Mouse (Mus musculus) erythroblast, embryonic 14.5 days (primary cell): ENCODE results near the gene Tchp. TPM values are rescaled to one million over a fixed set of nuclear protein-coding genes. Genes with fewer than 3 reads are reported as not detected.
A peak's percentile ranks its signal among the peaks of the same experiment; 100 is the strongest.

Experiments used
- H3K27me3 ChIP-seq: 2 replicates; pipeline ENCODE4 v1.6.1; 2012; ENCODE audit warnings: inconsistent platforms; ENCODE audit not compliant: control insufficient read depth
- H3K36me3 ChIP-seq: 2 replicates; pipeline ENCODE4 v1.6.1; 2012; ENCODE audit warnings: mild to moderate bottlenecking, inconsistent platforms; ENCODE audit not compliant: control insufficient read depth
- H3K4me1 ChIP-seq: 2 replicates; pipeline ENCODE4 v1.6.1; 2012; ENCODE audit warnings: inconsistent platforms; ENCODE audit not compliant: control insufficient read depth
- H3K4me3 ChIP-seq: replicated peaks from 2 replicates; pipeline ENCODE3; 2012; ENCODE audit warnings: moderate library complexity, mild to moderate bottlenecking, inconsistent platforms
- H3K9me3 ChIP-seq: 2 replicates; pipeline ENCODE4 v1.6.1; 2012; ENCODE audit warnings: low read length, inconsistent platforms, mixed read lengths; ENCODE audit not compliant: control insufficient read depth
- GATA1 ChIP-seq: IDR thresholded peaks from 2 replicates; pipeline ENCODE4 v1.6.1; 2012; ENCODE audit warnings: low read length, inconsistent platforms, mixed read lengths
- TAL1 ChIP-seq: IDR thresholded peaks from 3 replicates; pipeline ENCODE4 v1.6.1; 2012; ENCODE audit warnings: low read length, inconsistent platforms, mixed read lengths
- polyA plus RNA-seq: library from polyadenylated mRNA; stranded (reverse); fragments of >175 nt; gene quantifications from 2 replicates; pipeline ENCODE4 v1.2.3, GENCODE M21; 2012

The Tchp gene
- 1.1 and 1.2 TPM in 2 replicates for polyA plus RNA-seq

- peaks cover 34% of the 10 kb centered on the region for H3K4me1 ChIP-seq
- no peaks in the 10 kb centered on the region for H3K27me3 ChIP-seq
- peaks cover 29% of the 10 kb centered on the region for H3K36me3 ChIP-seq
- H3K4me3 ChIP-seq: peak within 1 kb of the TSS; percentile 78
- H3K9me3 ChIP-seq: no peaks in the 10 kb centered on the region
- no peak for TF ChIP-seq TAL1
- no peak for TF ChIP-seq GATA1
Measured at GRCm38 (mm10) chr5:114707265-114708068, at the start of gene Tchp. Tchp (plus strand) TSS chr5:114707760.

DNA sequence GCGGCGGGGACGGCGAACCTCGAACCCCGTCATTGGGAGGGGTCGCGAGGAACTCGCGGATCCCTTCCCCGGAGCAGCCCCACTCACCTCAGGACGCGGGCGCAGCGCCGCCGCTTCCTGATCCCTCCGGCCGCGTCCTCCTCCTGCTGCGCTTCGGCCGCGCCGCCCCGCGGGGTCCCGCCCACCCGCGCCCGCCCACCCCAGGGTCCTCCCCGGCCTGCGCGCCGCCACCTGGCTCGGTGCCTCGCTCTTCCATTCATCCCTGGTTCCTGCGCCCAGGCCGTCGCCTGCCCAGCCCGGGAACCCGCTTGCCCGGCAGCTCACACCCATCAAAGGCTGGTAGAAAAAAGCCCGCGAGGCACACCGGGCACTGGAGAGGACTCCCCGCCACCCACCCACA lies 49.3 kb upstream of the Tchp start, which contains the start of gene Trpv4:
TSS of gene Trpv4 (minus strand) at position 167 of the 400 bp plus-strand sequence.
- no peaks in the 10 kb centered on the region for H3K9me3 ChIP-seq
- peak within 1 kb of the TSS; percentile 13 for H3K4me3 ChIP-seq
- H3K27me3 ChIP-seq: peaks cover 57% of the 10 kb centered on the region
- H3K36me3 ChIP-seq: no peaks in the 10 kb centered on the region
- no peak for TF ChIP-seq GATA1
- no peak for TF ChIP-seq TAL1
- H3K4me1 ChIP-seq: no peaks in the 10 kb centered on the region

- Histone ChIP-seq H3K4me1 (peaks cover 1% of the 10 kb centered on the region; the same call in 1 of the 2 replicates), H3K36me3 (no peaks in the 10 kb centered on the region), H3K9me3 (no peaks in the 10 kb centered on the region), H3K4me3 (no peak overlapping the region), H3K27me3 (peaks cover 51% of the 10 kb centered on the region)
- TF ChIP-seq GATA1 (no peak), TAL1 (no peak)
Measured at GRCm38 (mm10) chr5:114661029-114661428, 46.5 kb upstream of the Tchp start.

DNA sequence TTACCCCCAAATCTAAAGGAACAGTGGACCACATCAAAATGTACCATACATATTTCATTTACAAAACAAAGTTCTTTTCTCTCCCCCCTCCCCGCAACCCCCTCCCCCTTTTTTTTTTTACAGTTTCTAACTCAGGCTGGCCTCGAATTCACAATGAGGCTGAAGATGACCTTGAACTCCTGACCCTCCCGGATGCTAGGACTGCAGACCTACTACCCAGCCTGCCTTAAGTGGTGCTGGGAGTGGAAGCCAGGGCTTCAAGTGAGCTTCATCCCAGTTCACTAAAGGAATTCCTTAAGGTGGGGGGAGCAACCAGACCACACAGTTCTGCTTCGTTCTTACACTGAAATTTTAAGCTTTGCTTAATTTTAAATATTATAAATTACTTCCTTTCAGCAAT lies 43.4 kb upstream of the Tchp start:
- Histone ChIP-seq H3K9me3 (no peaks in the 10 kb centered on the region), H3K4me3 (no peak overlapping the region), H3K36me3 (peaks cover 3% of the 10 kb centered on the region; the same call in 1 of the 2 replicates), H3K27me3 (peaks cover 21% of the 10 kb centered on the region), H3K4me1 (peaks cover 15% of the 10 kb centered on the region)
- no peak for TF ChIP-seq TAL1
- no peak for TF ChIP-seq GATA1

- TF ChIP-seq GATA1 (no peak), TAL1 (no peak)
- peaks cover 15% of the 10 kb centered on the region for H3K4me1 ChIP-seq
- H3K4me3 ChIP-seq: no peak overlapping the region
- H3K9me3 ChIP-seq: no peaks in the 10 kb centered on the region
- H3K27me3 ChIP-seq: peaks cover 15% of the 10 kb centered on the region
- H3K36me3 ChIP-seq: peaks cover 3% of the 10 kb centered on the region; the same call in 1 of the 2 replicates
Measured at GRCm38 (mm10) chr5:114664750-114665149, 42.8 kb upstream of the Tchp start.

DNA sequence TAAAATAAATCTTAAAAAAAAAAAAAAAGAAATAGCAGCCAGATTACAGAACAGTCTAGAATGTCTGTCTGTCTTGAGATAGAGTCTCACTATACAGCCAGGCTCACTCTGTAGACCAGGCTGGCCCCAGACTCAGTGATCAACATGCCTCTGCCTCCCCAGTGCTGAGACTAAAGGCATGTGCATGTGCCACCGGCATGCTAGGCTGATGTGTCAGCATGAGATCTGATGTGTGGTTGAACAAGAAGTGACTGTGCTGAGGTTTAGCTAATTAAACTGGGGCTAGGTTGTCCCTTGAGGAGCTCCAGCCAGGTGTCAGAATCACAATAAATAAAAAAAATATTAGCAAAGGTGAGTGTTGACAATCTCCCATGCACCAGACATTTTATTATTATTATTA lies 40.9 kb upstream of the Tchp start:
- H3K9me3 ChIP-seq: no peaks in the 10 kb centered on the region
- peaks cover 15% of the 10 kb centered on the region for H3K4me1 ChIP-seq
- no peak overlapping the region for H3K4me3 ChIP-seq
- TF ChIP-seq TAL1: no peak
- TF ChIP-seq GATA1: no peak
- H3K36me3 ChIP-seq: peaks cover 12% of the 10 kb centered on the region
- H3K27me3 ChIP-seq: peaks cover under 1% of the 10 kb centered on the region

- Histone ChIP-seq H3K27me3 (no peaks in the 10 kb centered on the region), H3K4me3 (peak overlapping the region; percentile 59)
- TF ChIP-seq GATA1 (no peak), TAL1 (no peak)
Measured at GRCm38 (mm10) chr5:114667228-114667856, 40.2 kb upstream of the Tchp start.

DNA sequence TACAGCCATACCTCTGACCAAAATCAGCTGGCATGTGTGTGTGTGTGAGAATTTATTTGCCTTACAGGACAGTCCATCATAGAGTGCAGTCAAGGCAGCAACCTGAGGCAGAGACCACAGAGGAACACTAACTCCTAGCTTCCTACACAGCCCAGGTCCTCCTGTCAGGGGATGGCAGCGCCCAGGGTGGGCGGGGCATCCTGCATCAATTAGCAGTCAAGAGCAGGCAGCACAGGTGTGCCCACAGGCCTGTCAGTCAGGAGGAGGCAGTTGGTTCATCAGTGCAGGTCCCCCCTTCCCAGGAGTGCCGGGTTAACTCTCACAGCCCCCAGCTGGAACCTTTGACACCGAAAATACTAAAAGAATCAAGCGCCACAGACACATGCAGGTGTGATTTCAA lies 38.5 kb upstream of the Tchp start:
- no peaks in the 10 kb centered on the region for H3K9me3 ChIP-seq
- H3K36me3 ChIP-seq: peaks cover 24% of the 10 kb centered on the region
- no peak for TF ChIP-seq GATA1
- no peak for TF ChIP-seq TAL1
- H3K4me3 ChIP-seq: no peak overlapping the region
- no peaks in the 10 kb centered on the region for H3K27me3 ChIP-seq
- H3K4me1 ChIP-seq: peaks cover 15% of the 10 kb centered on the region

More at GRCm38 (mm10) chr5:114667228-114667856, 40.2 kb upstream of the Tchp start:
- peaks cover 15% of the 10 kb centered on the region for H3K4me1 ChIP-seq
- H3K36me3 ChIP-seq: peaks cover 12% of the 10 kb centered on the region
- no peaks in the 10 kb centered on the region for H3K9me3 ChIP-seq

DNA sequence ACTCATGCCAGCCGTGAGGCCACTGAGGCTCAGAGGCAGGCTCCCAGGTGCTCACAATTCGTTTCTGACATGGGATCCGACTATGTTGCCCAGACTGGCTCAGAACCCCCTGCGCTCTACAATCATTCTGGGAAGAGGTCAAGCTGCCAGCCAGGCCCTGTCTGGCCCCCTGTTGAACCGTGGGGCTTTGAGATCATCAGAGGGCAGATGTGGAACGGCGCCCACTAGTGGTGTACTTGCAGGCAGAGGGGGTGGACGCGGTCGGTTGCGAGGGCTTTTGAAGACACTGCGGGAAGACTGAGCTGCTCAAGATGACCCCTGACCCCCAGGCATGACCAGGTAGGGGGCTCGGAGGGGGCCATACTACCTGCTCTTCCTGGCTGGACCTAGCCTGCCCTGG lies 34.4 kb upstream of the Tchp start:
- Histone ChIP-seq H3K36me3 (peaks cover 58% of the 10 kb centered on the region), H3K27me3 (no peaks in the 10 kb centered on the region), H3K4me1 (peaks cover under 1% of the 10 kb centered on the region; the same call in 1 of the 2 replicates), H3K9me3 (no peaks in the 10 kb centered on the region), H3K4me3 (no peak overlapping the region)
- TF ChIP-seq GATA1 (no peak), TAL1 (no peak)
